Mouse (Mus musculus) spleen, adult 2 months (tissue): ENCODE measurements around the gene Cemip. TPM values are rescaled to one million over a fixed set of nuclear protein-coding genes. Genes with fewer than 3 reads are reported as not detected.

Experiments used
- DNase-seq, 2 experiments: peaks; one replicate each; pipeline versions ENCODE4 v3.0.0 to v3.0.0-alpha.2; 2012 to 2021; ENCODE audit warnings: low spot score in 2 of 2, low read depth in 1 of 2
- H3K27ac ChIP-seq: fragments of 200-500 bp; 2 replicates; pipeline ENCODE4 v1.5.1; 2012; ENCODE audit warnings: low read length, inconsistent platforms; ENCODE audit not compliant: insufficient read depth
- H3K27me3 ChIP-seq: fragments of 200-500 bp; 2 replicates; pipeline ENCODE4 v1.6.1; 2012; ENCODE audit warnings: mild to moderate bottlenecking, moderate library complexity, low read length, inconsistent platforms; ENCODE audit not compliant: control insufficient read depth, insufficient read depth
- H3K36me3 ChIP-seq: fragments of 200-500 bp; 2 replicates; pipeline ENCODE4 v1.6.1; 2012; ENCODE audit warnings: mild to moderate bottlenecking, low read length, inconsistent platforms; ENCODE audit not compliant: control insufficient read depth, insufficient read depth
- H3K4me1 ChIP-seq: fragments of 200-500 bp; 2 replicates; pipeline ENCODE4 v1.6.1; 2011; ENCODE audit warnings: inconsistent platforms; ENCODE audit not compliant: control insufficient read depth, insufficient read depth, insufficient read length
- H3K4me3 ChIP-seq: fragments of 200-500 bp; 2 replicates; pipeline ENCODE4 v1.5.1; 2011; ENCODE audit warnings: mild to moderate bottlenecking, inconsistent platforms; ENCODE audit not compliant: insufficient read depth, insufficient read length; ENCODE audit errors: extremely low read depth
- CTCF ChIP-seq: fragments of 200-500 bp; IDR thresholded peaks from 2 replicates; pipeline ENCODE4 v1.5.1; 2011; ENCODE audit warnings: mild to moderate bottlenecking, inconsistent platforms; ENCODE audit not compliant: insufficient read depth, insufficient read length, insufficient replicate concordance; ENCODE audit errors: extremely low read depth
- POLR2A ChIP-seq: fragments of 200-500 bp; IDR thresholded peaks from 2 replicates; pipeline ENCODE4 v1.6.1; 2011; ENCODE audit warnings: low read depth, low read length, inconsistent platforms
- WGBS: fragments of 180-500 bp; shearing (Covaris S2); methylation state at CpG from one replicate; pipeline ENCODE4 v1.1.7; 2018; 5-methylcytosine and 5-hydroxymethylcytosine counted together
- polyA plus RNA-seq: library from polyadenylated mRNA; depleted of rRNA; stranded (reverse); fragments of >200 nt; gene quantifications from 2 replicates; pipeline ENCODE4 v1.2.3, GENCODE M21; 2012

The Cemip gene
- polyA plus RNA-seq, 1 experiment, result 2.4 TPM

- TF ChIP-seq POLR2A (no peak), CTCF (no peak)
- no peaks in the 10 kb centered on the region for H3K36me3 ChIP-seq
- no peak for DNase-seq
- H3K4me1 ChIP-seq, result no peaks in the 10 kb centered on the region
- no peaks in the 10 kb centered on the region for H3K27me3 ChIP-seq
- H3K27ac ChIP-seq, result no peak overlapping the region
- no peak overlapping the region for H3K4me3 ChIP-seq
- WGBS, result 71% methylated on average over 6 of the region's 6 CpGs
Observed at GRCm38 (mm10) chr7:83975283-83975682, 111.0 kb downstream of the Cemip start.

GRCm38 (mm10) chr7:83972485-83972884 lies 113.8 kb downstream of the Cemip start:
- TF ChIP-seq CTCF, result no peak
- TF ChIP-seq POLR2A, result no peak
- Histone ChIP-seq H3K4me1 (no peaks in the 10 kb centered on the region), H3K36me3 (no peaks in the 10 kb centered on the region), H3K4me3 (no peak overlapping the region), H3K27me3 (no peaks in the 10 kb centered on the region), H3K27ac (no peak overlapping the region)
- DNase-seq, result no peak
- 86% methylated on average over 7 of the region's 7 CpGs for WGBS

GRCm38 (mm10) chr7:83966047-83966818 lies 120.1 kb downstream of the Cemip start:
- no peak overlapping the region for H3K27ac ChIP-seq

GRCm38 (mm10) chr7:83965181-83965580 lies 121.1 kb downstream of the Cemip start:
- Histone ChIP-seq H3K4me3 (no peak overlapping the region), H3K27ac (no peak overlapping the region), H3K36me3 (no peaks in the 10 kb centered on the region), H3K27me3 (no peaks in the 10 kb centered on the region), H3K4me1 (no peaks in the 10 kb centered on the region)
- TF ChIP-seq CTCF (no peak), POLR2A (no peak)
- no peak for DNase-seq

More at GRCm38 (mm10) chr7:83966047-83966818, 120.1 kb downstream of the Cemip start:
- TF ChIP-seq POLR2A (no peak), CTCF (no peak)
- Histone ChIP-seq H3K36me3 (no peaks in the 10 kb centered on the region), H3K4me1 (no peaks in the 10 kb centered on the region), H3K27me3 (no peaks in the 10 kb centered on the region), H3K4me3 (no peak overlapping the region)
- 77% methylated on average over 5 of the region's 5 CpGs for WGBS
- no peak for DNase-seq

- Histone ChIP-seq H3K4me3 (no peak overlapping the region), H3K4me1 (no peaks in the 10 kb centered on the region), H3K27me3 (no peaks in the 10 kb centered on the region), H3K27ac (no peak overlapping the region), H3K36me3 (no peaks in the 10 kb centered on the region)
- 86% methylated on average over 9 of the region's 9 CpGs for WGBS
- TF ChIP-seq CTCF (no peak), POLR2A (no peak)
- no peak for DNase-seq
Observed at GRCm38 (mm10) chr7:83952511-83952910, 133.8 kb downstream of the Cemip start.

- no peaks in the 10 kb centered on the region for H3K36me3 ChIP-seq
Observed at GRCm38 (mm10) chr7:83951327-83951726, 135.0 kb downstream of the Cemip start.

GRCm38 (mm10) chr7:83949662-83950061 lies 136.6 kb downstream of the Cemip start:
- no peak overlapping the region for H3K4me3 ChIP-seq
- TF ChIP-seq POLR2A (no peak), CTCF (no peak)
- no peaks in the 10 kb centered on the region for H3K4me1 ChIP-seq
- no peak overlapping the region for H3K27ac ChIP-seq
- no peaks in the 10 kb centered on the region for H3K36me3 ChIP-seq
- H3K27me3 ChIP-seq, result no peaks in the 10 kb centered on the region
- DNase-seq, result no peak
- WGBS, result 82% methylated on average over 6 of the region's 6 CpGs

More at GRCm38 (mm10) chr7:83951327-83951726, 135.0 kb downstream of the Cemip start:
- Histone ChIP-seq H3K4me3 (no peak overlapping the region), H3K4me1 (no peaks in the 10 kb centered on the region), H3K27ac (no peak overlapping the region), H3K27me3 (no peaks in the 10 kb centered on the region)
- 94% methylated on average over 14 of the region's 14 CpGs for WGBS
- no peak for DNase-seq
- no peak for TF ChIP-seq CTCF
- no peak for TF ChIP-seq POLR2A
